In genomic region chr2:104307102-104307501, GRCm38 (mm10) we compare ENCODE assay signal across 25 mouse cellular contexts.
A peak's percentile ranks its signal among the peaks of the same experiment; 100 is the strongest.
DNase-seq lines count a peak whose midpoint lies in the region; ATAC-seq and TF ChIP-seq lines count a peak whose summit lies in the region.
"Had no signal": no experiment of that assay in that cellular context is flagged by ENCODE, and none has a peak within 500 bp of the region (broad histone marks: within the 10 kb centered on the region; RNA-seq: fewer than 3 reads in every experiment).

No protein-coding gene starts in this region.

- no peak overlapping the region for H3K27ac ChIP-seq in forebrain, embryonic 14.5 days (ENCODE audit: low read depth, low read length)
- no peak overlapping the region for H3K27ac ChIP-seq in forebrain, embryonic 13.5 days
- no peak overlapping the region for H3K27ac ChIP-seq in lung, embryonic 14.5 days (ENCODE audit: low read depth)
- H3K27ac ChIP-seq in stomach, embryonic 14.5 days (ENCODE audit: low read length), result no peak overlapping the region
- no peak overlapping the region for H3K27ac ChIP-seq in stomach, postnatal 0 days (replicated peaks)
- H3K27ac ChIP-seq: embryonic facial prominence, embryonic 10.5 days; embryonic facial prominence, embryonic 13.5 days; forebrain, embryonic 12.5 days; gastrocnemius, adult 2 months; hindbrain, embryonic 12.5 days; hindbrain, embryonic 15.5 days had no signal

- H3K36me3 ChIP-seq in forebrain, embryonic 14.5 days (ENCODE audit: control insufficient read depth, insufficient read depth, low read length), result no peaks in the 10 kb centered on the region
- H3K36me3 ChIP-seq in forebrain, embryonic 13.5 days (ENCODE audit: poor library complexity, severe bottlenecking), result no peaks in the 10 kb centered on the region
- no peaks in the 10 kb centered on the region for H3K36me3 ChIP-seq in lung, embryonic 14.5 days (ENCODE audit: insufficient read depth)
- H3K36me3 ChIP-seq in stomach, embryonic 14.5 days (ENCODE audit: control insufficient read depth, insufficient read depth, low read length), result no peaks in the 10 kb centered on the region
- H3K36me3 ChIP-seq in stomach, postnatal 0 days (ENCODE audit: control insufficient read depth, insufficient read depth, low read length), result no peaks in the 10 kb centered on the region
- H3K36me3 ChIP-seq: embryonic facial prominence, embryonic 10.5 days; embryonic facial prominence, embryonic 13.5 days; forebrain, embryonic 12.5 days; hindbrain, embryonic 12.5 days; hindbrain, embryonic 15.5 days had no signal

- H3K9ac ChIP-seq in forebrain, embryonic 14.5 days (ENCODE audit: low read length), result no peak overlapping the region
- H3K9ac ChIP-seq in forebrain, embryonic 13.5 days, result no peak overlapping the region
- H3K9ac ChIP-seq in lung, embryonic 14.5 days, result no peak overlapping the region
- no peak overlapping the region for H3K9ac ChIP-seq in stomach, embryonic 14.5 days (replicated peaks; ENCODE audit: low read depth, low read length)
- H3K9ac ChIP-seq in stomach, postnatal 0 days (ENCODE audit: low read length), result no peak overlapping the region
- H3K9ac ChIP-seq: embryonic facial prominence, embryonic 13.5 days; forebrain, embryonic 12.5 days; forebrain, postnatal 0 days; hindbrain, embryonic 12.5 days; hindbrain, embryonic 15.5 days had no signal

- peak; percentile 45 for DNase-seq in forebrain, embryonic 14.5 days (ENCODE audit: low spot score)
- peak; percentile 65 for DNase-seq in lung, embryonic 14.5 days
- no peak for DNase-seq in lung, postnatal 25 days (ENCODE audit: low spot score)
- no peak for DNase-seq in stomach, postnatal 0 days (ENCODE audit: low spot score)
- no peak for DNase-seq in adrenal gland, postnatal 10 days
- DNase-seq: adrenal gland, adult 2 months; adrenal gland, postnatal 25 days; B cell, adult 2 months; cerebellum, adult 18-20 months; cerebellum, adult 9-10 months; cerebellum, postnatal 25 days; embryo, embryonic 11 days; forebrain, postnatal 0 days; gastrocnemius, adult 2 months; gastrocnemius, postnatal 14 days; heart, adult 11 months had no signal

- no peaks in the 10 kb centered on the region for H3K27me3 ChIP-seq in forebrain, embryonic 14.5 days (replicated peaks; ENCODE audit: control insufficient read depth, insufficient read depth, low read length)
- H3K27me3 ChIP-seq in forebrain, embryonic 13.5 days, result no peaks in the 10 kb centered on the region
- H3K27me3 ChIP-seq in lung, embryonic 14.5 days (ENCODE audit: insufficient read depth, low read length), result no peaks in the 10 kb centered on the region
- H3K27me3 ChIP-seq in stomach, embryonic 14.5 days (ENCODE audit: control insufficient read depth, insufficient read depth, low read length), result no peaks in the 10 kb centered on the region
- H3K27me3 ChIP-seq in stomach, postnatal 0 days (ENCODE audit: control insufficient read depth, insufficient read depth, low read length), result no peaks in the 10 kb centered on the region
- H3K27me3 ChIP-seq: embryonic facial prominence, embryonic 13.5 days; forebrain, embryonic 12.5 days; hindbrain, embryonic 12.5 days; hindbrain, embryonic 15.5 days had no signal

- no peak for ATAC-seq in forebrain, embryonic 14.5 days
- no peak for ATAC-seq in forebrain, embryonic 13.5 days
- ATAC-seq in lung, embryonic 14.5 days (ENCODE audit: insufficient read depth), result no peak
- 0 out of 2 replicates have a peak, but pooled peaks have one; percentile 33 for ATAC-seq in stomach, embryonic 14.5 days (ENCODE audit: insufficient number of reproducible peaks, insufficient read depth, low FRiP score, low read depth)
- no peak for ATAC-seq in stomach, postnatal 0 days (ENCODE audit: low FRiP score, low TSS enrichment)
- ATAC-seq: forebrain, postnatal 0 days had no signal

- no peaks in the 10 kb centered on the region for H3K4me1 ChIP-seq in forebrain, embryonic 14.5 days (ENCODE audit: control insufficient read depth, insufficient read depth, low read length)
- peaks cover 7% of the 10 kb centered on the region; the same call in 1 of the 2 replicates for H3K4me1 ChIP-seq in forebrain, embryonic 13.5 days
- H3K4me1 ChIP-seq in lung, embryonic 14.5 days (ENCODE audit: insufficient read depth), result no peaks in the 10 kb centered on the region
- H3K4me1 ChIP-seq in stomach, embryonic 14.5 days (ENCODE audit: control insufficient read depth, insufficient read depth, low read length), result no peaks in the 10 kb centered on the region
- H3K4me1 ChIP-seq in stomach, postnatal 0 days (replicated peaks; ENCODE audit: control insufficient read depth, insufficient read depth), result no peaks in the 10 kb centered on the region
- H3K4me1 ChIP-seq: embryonic facial prominence, embryonic 10.5 days; forebrain, embryonic 12.5 days had no signal

- H3K4me3 ChIP-seq in forebrain, embryonic 14.5 days (ENCODE audit: low read depth, low read length), result no peak overlapping the region
- H3K4me3 ChIP-seq in forebrain, embryonic 13.5 days, result no peak overlapping the region
- H3K4me3 ChIP-seq in lung, embryonic 14.5 days (ENCODE audit: low read depth, low read length), result no peak overlapping the region
- H3K4me3 ChIP-seq in stomach, embryonic 14.5 days (ENCODE audit: low read depth, low read length), result no peak overlapping the region
- no peak overlapping the region for H3K4me3 ChIP-seq in stomach, postnatal 0 days (ENCODE audit: low read depth, low read length)
- H3K4me3 ChIP-seq: embryonic facial prominence, embryonic 10.5 days; embryonic facial prominence, embryonic 13.5 days; erythroblast, embryonic 14.5 days; forebrain, embryonic 12.5 days; gastrocnemius, adult 2 months; hindbrain, embryonic 12.5 days; hindbrain, embryonic 15.5 days had no signal

- WGBS in forebrain, embryonic 14.5 days, result 72% methylated on average over 4 of the region's 4 CpGs
- WGBS in forebrain, embryonic 13.5 days, result 79% methylated on average over 4 of the region's 4 CpGs
- 55% methylated on average over 4 of the region's 4 CpGs for whole genome bisulfite sequencing in lung, embryonic 14.5 days
- WGBS in stomach, embryonic 14.5 days, result 40% methylated on average over 4 of the region's 4 CpGs
- WGBS in stomach, postnatal 0 days, result 36% methylated on average over 4 of the region's 4 CpGs

- TF ChIP-seq CTCF in lung, embryonic 14.5 days (IDR thresholded peaks at IDR 0.05; ENCODE audit: low read depth), result no peak
- no peak for TF ChIP-seq CTCF in stomach, postnatal 0 days (IDR thresholded peaks at IDR 0.05; ENCODE audit: low read depth)

- no peak overlapping the region for H3K4me2 ChIP-seq in forebrain, embryonic 14.5 days (ENCODE audit: low read length)
- H3K4me2 ChIP-seq in forebrain, embryonic 13.5 days, result no peak overlapping the region
- H3K4me2 ChIP-seq in lung, embryonic 14.5 days, result no peak overlapping the region
- H3K4me2 ChIP-seq in stomach, embryonic 14.5 days (replicated peaks; ENCODE audit: low read depth, low read length), result no peak overlapping the region
- H3K4me2 ChIP-seq in stomach, postnatal 0 days (replicated peaks; ENCODE audit: low read depth), result no peak overlapping the region
- H3K4me2 ChIP-seq: embryonic facial prominence, embryonic 13.5 days; forebrain, embryonic 12.5 days; heart, embryonic 11.5 days; hindbrain, embryonic 12.5 days; hindbrain, embryonic 15.5 days had no signal

- no peaks in the 10 kb centered on the region for H3K9me3 ChIP-seq in forebrain, embryonic 14.5 days (replicated peaks; ENCODE audit: control insufficient read depth, low read length)
- H3K9me3 ChIP-seq in forebrain, embryonic 13.5 days (replicated peaks), result no peaks in the 10 kb centered on the region
- no peaks in the 10 kb centered on the region for H3K9me3 ChIP-seq in lung, embryonic 14.5 days (ENCODE audit: low read depth, low read length)
- H3K9me3 ChIP-seq in stomach, embryonic 14.5 days (ENCODE audit: control insufficient read depth, low read depth, low read length), result no peaks in the 10 kb centered on the region
- no peaks in the 10 kb centered on the region for H3K9me3 ChIP-seq in stomach, postnatal 0 days (ENCODE audit: control insufficient read depth, low read length)
- H3K9me3 ChIP-seq: embryonic facial prominence, embryonic 10.5 days; embryonic facial prominence, embryonic 13.5 days; forebrain, embryonic 12.5 days; hindbrain, embryonic 12.5 days; hindbrain, embryonic 15.5 days had no signal

- no peak for TF ChIP-seq EP300 in stomach, postnatal 0 days (optimal IDR thresholded peaks at IDR 0.05)

Comparison
In these comparisons a context has a peak if more than half of its experiments do, and no peak if none do; other contexts are left out.
1. DNase-seq: peak in forebrain, embryonic 14.5 days (single experiment) and lung, embryonic 14.5 days (single experiment); none in lung, postnatal 25 days (single experiment), stomach, postnatal 0 days (single experiment) and adrenal gland, postnatal 10 days (single experiment).